Mouse (Mus musculus): ENCODE results near the gene Ccp110. TPM values are rescaled to one million over a fixed set of nuclear protein-coding genes. Genes with fewer than 3 reads are reported as not detected.
A peak's percentile ranks its signal among the peaks of the same experiment; 100 is the strongest.

Ccp110 gene
- polyA plus RNA-seq, 1 experiment = 59.8 TPM

DNA sequence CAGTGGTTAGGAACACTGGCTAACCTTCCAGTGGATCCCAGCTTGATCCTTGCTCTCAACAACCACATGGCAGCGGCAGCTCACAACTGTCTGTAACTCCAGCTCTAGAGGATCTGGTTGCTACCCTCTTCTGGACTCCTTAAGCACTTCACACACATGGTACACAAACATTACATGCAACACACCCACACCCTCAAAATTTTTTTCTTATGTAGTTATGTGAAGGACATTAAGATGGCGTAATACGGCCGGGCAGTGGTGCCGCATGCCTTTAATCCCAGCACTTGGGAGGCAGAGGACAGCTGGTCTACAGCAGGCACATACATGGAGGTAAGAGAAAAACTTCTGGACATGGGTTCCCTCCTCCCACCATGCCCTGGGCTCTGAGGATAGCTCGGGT is 16.2 kb upstream of the Ccp110 start:
- no peak for TF ChIP-seq POLR2A (IDR thresholded peaks at IDR 0.05; ENCODE audit: control insufficient read depth, low read depth, low read length)
- TF ChIP-seq CTCF (IDR thresholded peaks at IDR 0.05; ENCODE audit: control insufficient read depth, insufficient read depth, insufficient replicate concordance, low read depth, low read length) = no peak
- no peak overlapping the region for H3K4me3 ChIP-seq (ENCODE audit: control insufficient read depth, low read depth, low read length)
- H3K27me3 ChIP-seq (ENCODE audit: control insufficient read depth, insufficient read depth, low read length) = no peaks in the 10 kb centered on the region
- H3K4me1 ChIP-seq (ENCODE audit: control insufficient read depth, insufficient read depth, low read length) = no peaks in the 10 kb centered on the region
- no peak overlapping the region for H3K27ac ChIP-seq (ENCODE audit: control insufficient read depth, insufficient read depth, low read depth, low read length)
- H3K36me3 ChIP-seq (ENCODE audit: control insufficient read depth, insufficient read depth, low read length) = peaks cover 9% of the 10 kb centered on the region

DNA sequence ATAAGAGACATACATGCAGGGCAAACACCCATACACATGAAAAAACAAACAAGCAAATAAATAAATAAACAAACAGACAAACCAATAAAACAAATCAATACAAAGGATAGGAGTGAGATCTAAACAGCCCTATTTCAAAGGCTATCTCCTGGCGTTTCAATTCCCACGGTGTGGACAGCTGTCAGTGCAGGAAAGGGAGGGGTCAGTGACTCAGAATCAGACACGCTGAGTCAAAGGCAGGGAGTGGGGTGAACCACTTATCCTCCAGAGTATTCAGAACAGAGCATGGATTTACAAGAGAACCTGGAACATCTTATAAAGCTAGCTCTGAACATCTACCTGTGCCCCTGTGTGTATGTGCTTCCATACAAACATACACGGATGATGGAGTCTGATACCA is 15.2 kb upstream of the Ccp110 start:
- no peak overlapping the region for H3K4me3 ChIP-seq (ENCODE audit: control insufficient read depth, low read depth, low read length)
- peaks cover 5% of the 10 kb centered on the region for H3K36me3 ChIP-seq (ENCODE audit: control insufficient read depth, insufficient read depth, low read length)
- no peaks in the 10 kb centered on the region; the same call in 1 of the 2 replicates for H3K4me1 ChIP-seq (ENCODE audit: control insufficient read depth, insufficient read depth, low read length)
- no peaks in the 10 kb centered on the region for H3K27me3 ChIP-seq (ENCODE audit: control insufficient read depth, insufficient read depth, low read length)
- H3K27ac ChIP-seq (ENCODE audit: control insufficient read depth, insufficient read depth, low read depth, low read length) = no peak overlapping the region
- no peak for TF ChIP-seq POLR2A (IDR thresholded peaks at IDR 0.05; ENCODE audit: control insufficient read depth, low read depth, low read length)
- no peak for TF ChIP-seq CTCF (IDR thresholded peaks at IDR 0.05; ENCODE audit: control insufficient read depth, insufficient read depth, insufficient replicate concordance, low read depth, low read length)

DNA sequence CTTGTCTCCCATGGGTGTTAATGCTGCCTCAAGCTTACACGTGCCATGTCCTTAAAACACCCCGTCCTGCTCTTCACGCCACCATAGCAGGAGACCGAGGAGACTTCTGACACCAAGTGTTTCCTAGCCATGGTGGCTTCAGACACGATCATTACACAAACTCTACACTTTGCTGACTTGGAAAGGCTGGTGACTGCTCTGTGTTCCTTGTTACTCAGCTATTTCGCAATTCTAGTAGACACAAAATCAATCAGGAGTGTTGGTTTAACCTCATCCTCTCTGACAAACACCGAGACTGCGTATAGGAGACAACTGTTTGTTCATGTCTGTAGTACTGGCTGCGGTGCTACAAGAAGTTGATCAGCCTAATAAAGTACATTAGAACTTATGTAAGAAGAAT is 13.5 kb upstream of the Ccp110 start:
- H3K36me3 ChIP-seq (ENCODE audit: control insufficient read depth, insufficient read depth, low read length) = peaks cover 5% of the 10 kb centered on the region

DNA sequence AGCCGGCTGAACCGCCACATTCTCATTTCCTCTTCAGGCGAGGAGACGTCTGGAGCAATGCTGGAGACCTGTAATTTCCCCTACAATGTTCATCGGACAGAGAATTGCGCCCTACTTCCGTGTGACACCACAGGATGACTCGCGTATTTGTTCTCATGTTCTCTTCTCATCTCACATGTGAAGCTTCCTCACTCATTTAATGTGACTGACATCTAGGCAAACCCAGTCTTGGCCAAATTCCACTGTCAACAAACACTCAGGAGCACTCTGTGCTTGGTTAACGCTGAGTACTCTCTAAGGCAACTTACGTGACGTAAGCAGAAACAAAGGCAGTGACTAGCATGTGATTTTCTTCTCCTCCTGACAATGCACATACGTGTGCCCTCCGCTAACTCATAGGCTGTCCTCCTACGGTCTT is 9.2 kb upstream of the Ccp110 start:
- Histone ChIP-seq H3K4me1 (ENCODE audit: control insufficient read depth, insufficient read depth, low read length) (peaks cover 5% of the 10 kb centered on the region), H3K27ac (ENCODE audit: control insufficient read depth, insufficient read depth, low read depth, low read length) (no peak overlapping the region), H3K4me3 (ENCODE audit: control insufficient read depth, low read depth, low read length) (peak overlapping the region; percentile 3; the same call in 1 of the 2 replicates), H3K27me3 (ENCODE audit: control insufficient read depth, insufficient read depth, low read length) (no peaks in the 10 kb centered on the region), H3K36me3 (ENCODE audit: control insufficient read depth, insufficient read depth, low read length) (no peaks in the 10 kb centered on the region; the same call in 1 of the 2 replicates)
- TF ChIP-seq POLR2A (IDR thresholded peaks at IDR 0.05; ENCODE audit: control insufficient read depth, low read depth, low read length) (no peak), CTCF (IDR thresholded peaks at IDR 0.05; ENCODE audit: control insufficient read depth, insufficient read depth, insufficient replicate concordance, low read depth, low read length) (no peak)

More for the DNA sequence above, 13.5 kb upstream of the Ccp110 start:
- H3K27me3 ChIP-seq (ENCODE audit: control insufficient read depth, insufficient read depth, low read length) = no peaks in the 10 kb centered on the region
- no peak overlapping the region for H3K4me3 ChIP-seq (ENCODE audit: control insufficient read depth, low read depth, low read length)
- TF ChIP-seq CTCF (IDR thresholded peaks at IDR 0.05; ENCODE audit: control insufficient read depth, insufficient read depth, insufficient replicate concordance, low read depth, low read length) (no peak), POLR2A (IDR thresholded peaks at IDR 0.05; ENCODE audit: control insufficient read depth, low read depth, low read length) (no peak)
- H3K27ac ChIP-seq (ENCODE audit: control insufficient read depth, insufficient read depth, low read depth, low read length) = no peak overlapping the region
- H3K4me1 ChIP-seq (ENCODE audit: control insufficient read depth, insufficient read depth, low read length) = peaks cover 2% of the 10 kb centered on the region

DNA sequence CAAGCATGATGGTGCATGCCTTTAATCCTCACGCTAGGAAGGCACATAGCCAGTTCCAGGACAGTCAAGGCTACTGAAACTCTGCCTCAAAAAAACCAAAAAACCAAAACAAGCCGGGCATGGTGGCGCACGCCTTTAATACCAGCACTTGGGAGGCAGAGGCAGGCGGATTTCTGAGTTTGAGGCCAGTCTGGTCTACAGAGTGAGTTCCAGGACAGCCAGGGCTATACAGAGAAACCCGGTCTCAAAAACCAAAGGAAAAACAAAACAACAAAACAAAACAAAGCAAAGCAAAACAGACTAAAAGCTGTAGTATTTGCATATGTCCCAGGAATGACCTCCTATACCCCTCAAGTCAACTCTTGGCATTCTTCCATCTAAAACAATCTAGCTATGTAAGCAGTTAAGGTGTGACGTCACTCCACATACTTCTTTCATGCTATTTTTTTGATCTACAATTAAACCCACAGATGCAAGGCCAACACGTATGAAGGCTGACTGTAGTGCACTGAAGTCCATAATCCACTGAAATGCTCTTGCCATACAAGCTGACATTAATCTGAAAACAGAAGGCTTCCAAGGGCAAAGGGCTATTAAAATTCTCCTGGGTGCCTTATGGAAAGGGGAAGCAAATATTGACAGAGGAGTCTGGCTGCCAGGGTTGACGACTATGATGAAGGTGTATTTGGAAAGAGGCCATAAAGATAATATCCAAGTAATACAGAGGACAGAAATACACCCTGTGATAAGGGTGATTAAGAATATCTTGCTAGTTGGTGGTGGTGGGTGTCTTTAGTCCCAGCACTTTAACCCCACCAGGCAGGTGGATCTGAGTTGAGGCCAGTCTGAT is 8.1 kb upstream of the Ccp110 start:
- peak overlapping the region; percentile 91 for H3K4me3 ChIP-seq (ENCODE audit: control insufficient read depth, low read depth, low read length)
- H3K27me3 ChIP-seq (ENCODE audit: control insufficient read depth, insufficient read depth, low read length) = no peaks in the 10 kb centered on the region
- no peak for TF ChIP-seq POLR2A (IDR thresholded peaks at IDR 0.05; ENCODE audit: control insufficient read depth, low read depth, low read length)
- no peaks in the 10 kb centered on the region; the same call in 1 of the 2 replicates for H3K36me3 ChIP-seq (ENCODE audit: control insufficient read depth, insufficient read depth, low read length)
- H3K27ac ChIP-seq (ENCODE audit: control insufficient read depth, insufficient read depth, low read depth, low read length) = no peak overlapping the region
- H3K4me1 ChIP-seq (ENCODE audit: control insufficient read depth, insufficient read depth, low read length) = peaks cover 5% of the 10 kb centered on the region

DNA sequence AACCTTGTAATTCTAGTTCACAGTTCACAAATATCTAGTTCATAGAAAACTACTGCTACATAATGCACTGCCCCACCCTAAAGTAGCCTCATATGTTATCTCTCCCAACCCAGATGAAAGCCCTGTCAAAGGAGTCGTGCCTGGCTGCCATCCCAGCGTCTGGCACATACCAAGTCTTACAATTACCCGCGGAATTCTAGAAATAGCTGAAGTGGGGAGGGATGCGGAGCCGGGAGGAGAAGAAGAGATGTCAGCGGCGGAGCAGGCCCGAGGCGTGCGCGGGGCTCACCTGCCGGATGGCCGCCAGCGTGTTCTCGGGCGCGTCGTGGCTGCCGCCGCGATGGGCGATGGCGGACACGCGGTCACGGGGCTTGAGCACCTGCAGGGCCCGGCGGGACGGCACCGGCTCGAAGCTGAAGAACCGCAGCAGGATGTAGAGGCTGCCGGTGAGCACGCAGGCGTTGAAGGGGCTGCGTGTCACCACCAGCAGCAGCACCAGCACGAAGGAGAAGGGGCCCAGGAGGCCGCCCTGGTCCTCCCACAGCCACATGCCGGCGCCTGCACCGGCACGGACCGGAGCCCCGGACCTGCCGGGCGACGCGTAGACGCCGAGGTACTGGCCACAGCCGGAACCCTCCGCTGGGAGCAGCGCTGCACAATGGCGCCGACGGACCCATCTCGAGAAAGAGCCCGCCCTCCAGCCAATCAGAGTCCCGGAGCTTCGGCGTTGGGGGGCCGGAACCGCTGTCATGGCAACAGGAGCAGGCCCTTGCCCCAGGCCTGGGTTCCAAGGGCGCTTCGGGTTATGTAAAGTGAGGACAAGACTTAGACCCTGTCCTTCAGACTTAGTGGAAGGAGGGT is 7.0 kb upstream of the Ccp110 start, which contains the start of gene Gde1:
Gene Gde1 (minus strand): TSS at position 678 of the 861 bp plus-strand sequence.
- peak within 1 kb of the TSS; percentile 86 for H3K27ac ChIP-seq (ENCODE audit: control insufficient read depth, insufficient read depth, low read depth, low read length)
- H3K27me3 ChIP-seq (ENCODE audit: control insufficient read depth, insufficient read depth, low read length) = no peaks in the 10 kb centered on the region
- peaks cover 5% of the 10 kb centered on the region for H3K4me1 ChIP-seq (ENCODE audit: control insufficient read depth, insufficient read depth, low read length)
- H3K36me3 ChIP-seq (ENCODE audit: control insufficient read depth, insufficient read depth, low read length) = no peaks in the 10 kb centered on the region; the same call in 1 of the 2 replicates
- H3K4me3 ChIP-seq (ENCODE audit: control insufficient read depth, low read depth, low read length) = peak within 1 kb of the TSS; percentile 91
- TF ChIP-seq POLR2A (IDR thresholded peaks at IDR 0.05; ENCODE audit: control insufficient read depth, low read depth, low read length) (peak; percentile 78), CTCF (IDR thresholded peaks at IDR 0.05; ENCODE audit: control insufficient read depth, insufficient read depth, insufficient replicate concordance, low read depth, low read length) (no peak)

DNA sequence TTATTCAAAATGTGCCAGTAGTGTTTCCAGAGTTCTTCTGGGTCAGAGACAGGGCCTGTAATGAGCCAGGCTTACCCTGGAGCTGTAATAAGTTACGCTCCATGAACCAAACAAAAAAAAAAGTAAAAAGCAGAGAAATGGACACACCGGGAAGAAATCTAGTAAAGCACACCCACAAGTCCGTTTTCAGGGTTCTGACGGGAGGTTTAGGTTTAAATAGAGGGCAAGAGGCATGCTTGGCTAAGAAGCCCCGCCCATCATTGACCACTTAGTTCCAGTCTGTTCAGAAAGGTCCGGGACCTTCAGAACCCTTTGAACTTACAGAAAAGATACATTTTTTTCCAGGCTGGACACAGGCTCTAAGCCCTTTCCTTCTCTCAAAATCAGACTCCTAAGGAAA is 6.3 kb upstream of the Ccp110 start:
- no peak for TF ChIP-seq CTCF (IDR thresholded peaks at IDR 0.05; ENCODE audit: control insufficient read depth, insufficient read depth, insufficient replicate concordance, low read depth, low read length)
- TF ChIP-seq POLR2A (IDR thresholded peaks at IDR 0.05; ENCODE audit: control insufficient read depth, low read depth, low read length) = no peak
- Histone ChIP-seq H3K27ac (ENCODE audit: control insufficient read depth, insufficient read depth, low read depth, low read length) (peak overlapping the region; percentile 86), H3K4me1 (ENCODE audit: control insufficient read depth, insufficient read depth, low read length) (peaks cover 5% of the 10 kb centered on the region), H3K4me3 (ENCODE audit: control insufficient read depth, low read depth, low read length) (peak overlapping the region; percentile 91), H3K36me3 (ENCODE audit: control insufficient read depth, insufficient read depth, low read length) (no peaks in the 10 kb centered on the region; the same call in 1 of the 2 replicates), H3K27me3 (ENCODE audit: control insufficient read depth, insufficient read depth, low read length) (no peaks in the 10 kb centered on the region)

Measured in testis, adult 2 months (tissue).